Mouse (Mus musculus) thymus, adult 2 months (tissue): Measurements from ENCODE around the gene Zfp579. TPM values are rescaled to one million over a fixed set of nuclear protein-coding genes. Genes with fewer than 3 reads are reported as not detected.

Source experiments
- DNase-seq: peaks from one replicate; pipeline ENCODE4 v3.0.0; 2021
- H3K27ac ChIP-seq: fragments of 200-500 bp; 2 replicates; pipeline ENCODE4 v1.5.1; 2012; ENCODE audit warnings: low read length, control low read depth; ENCODE audit not compliant: control insufficient read depth, insufficient read depth
- H3K27me3 ChIP-seq: fragments of 200-500 bp; 2 replicates; pipeline ENCODE4 v1.6.1; 2012; ENCODE audit warnings: mild to moderate bottlenecking, low read length, moderate library complexity, mixed read lengths; ENCODE audit not compliant: control insufficient read depth, insufficient read depth
- H3K36me3 ChIP-seq: fragments of 200-500 bp; 2 replicates; pipeline ENCODE4 v1.6.1; 2012; ENCODE audit warnings: mild to moderate bottlenecking, low read length, moderate library complexity; ENCODE audit not compliant: control insufficient read depth, insufficient read depth
- H3K4me1 ChIP-seq: fragments of 200-500 bp; replicated peaks from 2 replicates; pipeline ENCODE4 v1.6.1; 2012; ENCODE audit warnings: low read length; ENCODE audit not compliant: control insufficient read depth, insufficient read depth
- H3K4me3 ChIP-seq: fragments of 200-500 bp; 2 replicates; pipeline ENCODE4 v1.5.1; 2012; ENCODE audit warnings: mild to moderate bottlenecking, low read length, control low read depth, moderate library complexity; ENCODE audit not compliant: control insufficient read depth, insufficient read depth
- CTCF ChIP-seq: fragments of 200-500 bp; IDR thresholded peaks from 2 replicates; pipeline ENCODE4 v1.5.1; 2012; ENCODE audit warnings: mild to moderate bottlenecking, control low read depth, low read length, moderate library complexity, borderline replicate concordance; ENCODE audit not compliant: control insufficient read depth, poor library complexity, insufficient read depth; ENCODE audit errors: extremely low read depth
- POLR2A ChIP-seq: fragments of 200-500 bp; IDR thresholded peaks from 2 replicates; pipeline ENCODE4 v1.6.1; 2012; ENCODE audit warnings: mild to moderate bottlenecking, low read length, control low read depth, moderate library complexity; ENCODE audit not compliant: control insufficient read depth, poor library complexity, insufficient read depth; ENCODE audit errors: extremely low read depth
- WGBS: fragments of 180-500 bp; shearing (Covaris S2); methylation state at CpG from one replicate; pipeline ENCODE4 v1.1.7; 2018; 5-methylcytosine and 5-hydroxymethylcytosine counted together
- polyA plus RNA-seq: library from polyadenylated mRNA; depleted of rRNA; stranded (reverse); fragments of >200 nt; gene quantifications from 2 replicates; pipeline ENCODE4 v1.2.3, GENCODE M21; 2012; rRNA removed

Zfp579 gene
- 125 and 133 TPM in 2 replicates for polyA plus RNA-seq

- TF ChIP-seq CTCF (no peak), POLR2A (no peak)
- DNase-seq, result peak; percentile 89
- Histone ChIP-seq H3K4me1 (peaks cover 18% of the 10 kb centered on the region), H3K27me3 (no peaks in the 10 kb centered on the region), H3K27ac (no peak within 1 kb of the TSS), H3K36me3 (no peaks in the 10 kb centered on the region), H3K4me3 (peak within 1 kb of the TSS; percentile 90)
- 9% methylated on average over 20 of the region's 26 CpGs for WGBS
These were observed at the start of gene Zfp579 for GRCm38 (mm10) chr7:4996003-4996895. Gene Zfp579 (minus strand): TSS chr7:4996158.

DNA sequence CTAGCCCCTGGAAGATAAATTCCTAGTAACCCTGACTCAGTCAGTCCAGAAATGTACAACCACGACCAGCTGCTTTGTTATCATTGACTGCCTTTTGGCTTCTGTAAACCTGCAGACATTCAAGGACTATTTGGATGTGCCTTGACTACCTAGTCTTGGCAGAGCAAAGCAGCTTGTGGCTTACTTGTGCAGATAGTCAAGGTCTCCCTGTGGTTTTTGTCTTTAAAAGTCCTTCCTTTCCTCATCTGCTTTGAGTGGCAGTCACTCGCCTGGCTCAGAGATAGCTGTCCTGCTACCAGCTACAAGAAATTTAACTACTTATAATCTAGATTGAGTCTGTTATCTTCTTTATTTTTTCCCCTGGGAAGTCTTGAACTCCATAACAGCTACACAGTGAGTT, 49.0 kb upstream of the Zfp579 start:
- DNase-seq, result no peak
- Histone ChIP-seq H3K4me1 (peaks cover 7% of the 10 kb centered on the region), H3K27ac (no peak overlapping the region), H3K27me3 (no peaks in the 10 kb centered on the region), H3K36me3 (no peaks in the 10 kb centered on the region), H3K4me3 (no peak overlapping the region)
- 68% methylated on average over 2 of the region's 2 CpGs for WGBS
- no peak for TF ChIP-seq CTCF
- TF ChIP-seq POLR2A, result no peak

GRCm38 (mm10) chr7:5038940-5039339, 43.0 kb upstream of the Zfp579 start:
- H3K27me3 ChIP-seq, result no peaks in the 10 kb centered on the region
- TF ChIP-seq POLR2A (no peak), CTCF (no peak)
- DNase-seq, result no peak
- WGBS, result 33% methylated on average over 5 of the region's 5 CpGs
- H3K4me3 ChIP-seq, result no peak overlapping the region
- H3K4me1 ChIP-seq, result peaks cover 6% of the 10 kb centered on the region
- no peak overlapping the region for H3K27ac ChIP-seq
- no peaks in the 10 kb centered on the region for H3K36me3 ChIP-seq

- peak; percentile 42; the same call in 1 of the 2 replicates for TF ChIP-seq CTCF
- peak; percentile 65; the same call in 1 of the 2 replicates for TF ChIP-seq POLR2A
- Histone ChIP-seq H3K4me3 (peak within 1 kb of the TSS; percentile 78), H3K36me3 (no peaks in the 10 kb centered on the region), H3K27ac (peak within 1 kb of the TSS; percentile 53), H3K4me1 (peaks cover 6% of the 10 kb centered on the region), H3K27me3 (no peaks in the 10 kb centered on the region)
- DNase-seq, result peak; percentile 95
- under 1% methylated on average over 48 of the region's 48 CpGs for WGBS
These were observed 42.3 kb upstream of the Zfp579 start, which contains the start of gene Zfp784 for GRCm38 (mm10) chr7:5038109-5038732. Gene Zfp784 (minus strand): TSS chr7:5038446.

DNA sequence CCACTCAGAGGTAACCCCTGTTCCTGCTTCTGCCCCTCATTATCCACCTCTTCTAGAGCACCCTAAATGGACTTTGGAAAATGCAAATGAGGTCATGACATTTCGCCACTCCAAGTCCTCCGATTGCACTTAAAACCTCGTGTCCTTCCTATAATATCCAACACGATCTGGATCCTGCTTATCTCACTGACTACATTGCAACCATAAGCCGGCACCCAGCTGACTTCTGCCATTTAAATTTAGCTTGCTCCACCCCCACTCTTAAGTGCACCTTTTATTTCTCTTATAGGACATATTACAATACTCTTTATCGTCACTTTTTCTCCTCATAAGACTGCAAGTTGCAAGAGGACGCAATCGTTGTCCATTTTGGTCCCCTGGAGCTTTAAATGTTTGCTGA, 41.5 kb upstream of the Zfp579 start:
- Histone ChIP-seq H3K27ac (no peak overlapping the region), H3K4me3 (no peak overlapping the region), H3K27me3 (no peaks in the 10 kb centered on the region), H3K4me1 (peaks cover 6% of the 10 kb centered on the region), H3K36me3 (peaks cover 4% of the 10 kb centered on the region; the same call in 1 of the 2 replicates)
- DNase-seq, result no peak
- WGBS, result 96% methylated on average over 8 of the region's 8 CpGs
- TF ChIP-seq CTCF (no peak), POLR2A (no peak)

- DNase-seq, result no peak
- peaks cover 6% of the 10 kb centered on the region for H3K4me1 ChIP-seq
- H3K27me3 ChIP-seq, result no peaks in the 10 kb centered on the region
- 97% methylated on average over 7 of the region's 7 CpGs for WGBS
- H3K36me3 ChIP-seq, result peaks cover 8% of the 10 kb centered on the region
- H3K27ac ChIP-seq, result no peak overlapping the region
- H3K4me3 ChIP-seq, result no peak overlapping the region
- TF ChIP-seq CTCF, result no peak
- no peak for TF ChIP-seq POLR2A
These were observed 41.1 kb upstream of the Zfp579 start for GRCm38 (mm10) chr7:5037026-5037425.
